Mouse (Mus musculus): Measurements from ENCODE around the gene Ddi1.
"Not testable (repeated sequence)": the region's sequence is repeated elsewhere in the genome, so short reads cannot be mapped to it uniquely, and the experiment has no call there.

Ddi1 gene

DNA sequence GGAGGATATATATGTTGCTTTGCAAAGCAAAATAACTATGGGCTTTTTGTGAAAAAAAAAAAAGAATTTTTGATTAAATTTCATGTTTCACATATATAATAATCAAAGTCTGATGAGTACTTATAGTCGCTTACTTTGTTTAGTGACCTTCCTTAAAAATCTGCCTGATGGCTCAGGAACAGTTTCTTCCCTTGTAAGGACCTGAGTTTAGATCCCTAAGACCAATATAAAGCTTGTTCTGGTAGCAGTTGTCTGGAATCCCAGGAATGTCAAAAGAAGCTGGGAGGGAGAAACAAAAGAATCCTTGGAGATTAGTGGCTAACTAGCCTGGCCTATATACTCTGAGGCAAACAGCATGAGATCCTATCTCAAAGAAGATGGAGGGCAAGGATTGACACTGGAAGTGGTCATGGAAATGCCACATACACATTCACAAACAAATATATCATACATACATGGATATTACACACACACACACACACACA is at the start of gene Ddi1:
Gene Ddi1 (minus strand): TSS at position 51 of the 485 bp plus-strand sequence.
- DNase-seq = no peak

DNA sequence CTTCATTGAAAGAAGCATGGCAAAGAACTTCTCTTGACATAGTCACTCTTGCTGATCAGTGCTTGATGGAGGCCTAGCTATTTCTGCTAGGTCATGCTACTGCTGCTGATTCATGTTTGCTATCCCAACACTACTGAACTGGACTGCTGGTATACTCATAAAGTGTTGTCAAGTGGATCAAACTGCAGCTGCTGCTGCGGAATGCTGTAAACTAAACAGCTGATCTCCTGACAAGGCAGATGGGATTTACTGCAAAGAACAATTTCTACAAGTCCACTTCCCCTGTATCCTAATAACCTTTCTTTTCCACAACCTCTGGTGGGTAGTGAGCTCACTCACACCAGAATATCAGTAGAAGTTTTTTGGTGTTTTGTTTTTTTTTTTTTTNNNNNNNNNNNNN is 47.5 kb upstream of the Ddi1 start:
- no peak for DNase-seq

- DNase-seq = no peak
Measured at GRCm38 (mm10) chr9:6305847-6306246, 36.2 kb upstream of the Ddi1 start.

GRCm38 (mm10) chr9:6304590-6304989 is 34.9 kb upstream of the Ddi1 start:
- no peak for DNase-seq

DNA sequence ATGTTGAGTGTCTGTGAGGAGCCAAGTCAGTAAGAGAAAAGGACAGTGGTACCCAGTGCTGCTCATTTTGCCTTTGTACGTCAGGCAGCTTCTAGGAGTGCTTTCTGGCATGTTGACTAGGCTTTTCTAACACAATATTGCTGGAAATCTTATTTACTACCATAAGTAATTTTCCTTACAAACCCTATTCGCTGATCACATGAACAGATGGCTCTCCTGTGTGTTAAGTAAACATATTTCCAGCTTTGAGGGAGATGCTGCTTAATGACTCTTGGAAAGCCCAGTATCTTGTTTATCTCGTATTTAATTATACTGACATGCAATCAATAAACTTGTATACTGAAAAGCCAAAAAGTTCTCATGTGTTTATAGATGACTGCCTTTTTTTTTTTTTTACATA is 32.4 kb upstream of the Ddi1 start:
- DNase-seq = no peak

- no peak for DNase-seq
Measured at GRCm38 (mm10) chr9:6298547-6298946, 28.9 kb upstream of the Ddi1 start.

GRCm38 (mm10) chr9:6289211-6289696 is 19.6 kb upstream of the Ddi1 start:
- no peak for DNase-seq

GRCm38 (mm10) chr9:6286770-6287169 is 17.1 kb upstream of the Ddi1 start:
- DNase-seq = no peak

DNA sequence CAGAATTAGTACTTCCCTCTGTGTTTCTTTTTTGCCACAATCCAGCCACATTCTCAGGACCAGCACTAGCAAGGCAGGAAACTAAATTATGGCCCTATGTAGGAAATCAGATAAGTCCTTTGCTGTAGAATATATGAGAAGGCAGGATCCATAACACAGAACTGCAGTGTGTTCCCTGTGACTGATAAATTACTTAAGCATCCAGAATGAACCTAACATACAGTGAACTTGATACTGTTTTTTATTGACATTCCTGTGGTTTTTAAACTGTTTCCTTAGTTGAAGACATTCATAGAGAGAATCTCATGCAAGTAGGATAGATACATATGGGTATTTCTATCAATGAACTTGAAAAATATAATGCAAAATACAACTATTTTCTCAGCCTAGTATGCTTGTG is 7.9 kb upstream of the Ddi1 start:
- DNase-seq = no peak

DNA sequence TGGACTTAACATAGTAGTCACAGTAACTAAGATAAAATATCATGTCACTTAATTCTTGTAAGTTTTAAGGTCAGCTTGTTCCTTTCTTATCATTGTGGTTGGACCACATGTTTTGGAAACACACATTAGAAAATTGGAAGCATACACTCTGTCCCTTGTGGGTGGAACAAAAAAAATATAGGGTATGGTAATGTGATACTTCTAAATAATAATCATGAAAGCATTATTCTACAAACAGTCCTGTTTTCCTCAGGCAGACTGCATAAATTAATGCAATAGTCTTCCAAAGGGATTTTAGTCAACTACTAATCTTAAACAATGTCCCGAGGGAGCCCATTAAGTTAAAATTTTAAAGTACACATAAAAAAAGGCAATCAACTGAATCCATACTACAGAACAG is 6.7 kb upstream of the Ddi1 start:
- DNase-seq = no peak

DNA sequence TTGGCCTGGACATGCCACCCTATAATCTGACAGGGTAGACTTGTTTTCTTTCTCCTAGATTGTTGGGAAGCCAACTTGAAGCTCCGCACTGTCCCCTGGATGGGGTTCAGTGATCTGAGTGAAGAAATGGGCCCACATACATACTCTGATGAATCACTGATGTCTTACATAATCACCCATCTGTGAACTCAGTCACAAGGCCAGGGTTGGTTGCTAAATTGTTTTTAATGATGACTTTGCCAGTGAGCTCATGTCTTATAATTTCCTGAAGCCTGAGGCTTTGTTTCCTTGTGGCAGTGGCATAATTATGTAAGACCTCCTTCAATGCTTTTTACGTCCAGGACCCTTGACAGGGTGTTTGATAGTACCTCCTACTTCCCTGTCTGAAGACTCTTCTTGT is 4.8 kb downstream of the Ddi1 start:
- no peak for DNase-seq

DNA sequence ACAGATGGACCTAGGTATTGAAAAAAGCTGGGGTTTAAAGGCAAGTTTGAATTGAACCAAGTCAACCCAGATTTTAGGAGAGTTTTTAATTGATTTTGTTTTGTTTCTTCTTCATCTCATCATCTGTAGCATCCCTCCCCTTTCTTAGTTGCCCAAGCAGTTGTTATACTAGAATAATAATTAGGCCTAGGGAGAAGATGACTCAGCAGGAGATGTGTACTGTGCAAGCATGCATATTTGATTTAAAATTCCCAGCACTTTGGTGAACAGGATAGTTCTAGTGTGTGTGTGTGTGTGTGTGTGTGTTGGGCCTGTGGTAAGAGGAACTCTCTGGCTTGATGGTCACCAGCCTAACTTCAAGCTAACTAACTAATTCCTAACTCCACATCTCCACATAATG is 12.6 kb downstream of the Ddi1 start:
- no peak for DNase-seq

DNA sequence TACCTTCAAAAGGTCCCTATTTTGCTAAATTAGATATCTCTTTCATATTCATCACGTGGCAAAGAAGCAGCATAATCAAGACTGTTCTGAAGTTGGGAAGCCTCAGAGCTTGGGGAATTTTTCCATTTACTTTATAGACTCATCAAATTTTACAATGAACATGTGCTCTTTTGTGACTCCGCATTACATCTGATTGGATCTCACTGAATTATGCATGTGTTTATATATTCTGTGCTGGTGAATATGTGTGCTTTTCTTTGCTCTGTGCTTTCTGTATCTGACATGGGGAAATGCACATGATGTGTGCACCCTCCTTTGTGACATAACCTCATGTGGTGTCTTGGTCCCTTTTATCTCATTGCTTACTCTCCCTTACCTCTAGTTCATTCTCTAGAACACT is 17.7 kb downstream of the Ddi1 start:
- no peak for DNase-seq

DNA sequence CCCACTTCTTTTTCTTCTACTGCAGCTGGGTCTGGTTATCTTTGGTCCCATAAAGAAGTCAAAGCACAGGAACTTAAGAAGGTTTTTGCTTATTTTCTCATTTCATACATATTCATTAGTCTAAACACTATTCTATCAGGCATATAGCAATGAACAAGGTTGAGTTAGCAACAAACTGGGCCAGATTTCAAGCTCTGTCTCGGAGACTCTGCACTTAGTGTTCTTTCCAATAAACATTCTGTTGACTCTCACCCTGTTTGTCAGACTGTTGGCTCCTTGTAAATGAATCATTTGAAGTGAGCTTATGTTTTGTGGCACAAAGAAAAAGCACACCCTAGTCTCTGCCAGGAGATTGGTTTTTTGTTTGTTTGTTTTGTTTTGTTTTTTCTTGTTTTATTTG is 19.3 kb downstream of the Ddi1 start:
- no peak for DNase-seq

DNA sequence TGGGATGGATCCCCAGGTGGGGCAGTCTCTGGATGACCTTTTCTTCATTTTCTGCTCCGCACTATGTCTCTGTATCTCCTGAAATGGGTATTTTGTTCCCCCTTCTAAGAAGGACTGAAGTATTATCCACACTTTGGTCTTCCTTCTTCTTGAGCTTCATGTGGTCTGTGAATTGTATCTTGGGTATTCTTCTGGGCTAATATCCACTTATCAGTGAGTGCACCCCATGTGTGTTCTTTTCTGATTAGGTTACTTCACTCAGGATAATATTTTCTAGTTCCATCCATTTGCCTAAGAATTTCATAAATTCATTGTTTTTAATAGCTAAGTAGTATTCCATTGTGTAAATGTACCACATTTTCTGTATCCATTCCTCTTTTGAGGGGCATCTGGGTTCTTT is 33.7 kb downstream of the Ddi1 start:
- not testable (repeated sequence) for DNase-seq

- no peak for DNase-seq
Measured at GRCm38 (mm10) chr9:6217505-6217904, 52.1 kb downstream of the Ddi1 start.

DNA sequence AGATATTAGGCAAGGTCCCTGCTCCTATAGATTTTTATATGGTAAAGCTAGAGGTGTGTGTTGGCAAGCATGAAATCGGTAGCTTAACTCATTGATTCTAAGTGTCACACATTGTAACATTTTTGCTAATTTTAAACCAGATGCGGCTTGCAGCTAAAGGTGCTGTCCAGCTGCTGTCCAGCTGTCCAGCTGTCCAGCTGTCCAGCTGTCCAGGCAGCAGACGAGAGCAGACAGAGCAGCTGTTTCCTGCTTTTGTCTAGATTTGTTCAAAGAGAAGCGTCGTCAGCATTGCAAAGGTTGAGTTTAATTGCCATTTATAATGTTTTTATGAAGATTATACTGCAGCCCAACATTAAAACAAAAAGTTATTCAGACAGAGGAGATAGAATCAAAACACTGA is 56.8 kb downstream of the Ddi1 start:
- DNase-seq = no peak

All from lung, adult 18-20 months (tissue).